Mouse (Mus musculus): ENCODE data around the gene Zbtb20. TPM values are rescaled to one million over a fixed set of nuclear protein-coding genes. Genes with fewer than 3 reads are reported as not detected.

The Zbtb20 gene
- polyA plus RNA-seq, 1 experiment from 2014 or later, result 44.1 TPM

DNA sequence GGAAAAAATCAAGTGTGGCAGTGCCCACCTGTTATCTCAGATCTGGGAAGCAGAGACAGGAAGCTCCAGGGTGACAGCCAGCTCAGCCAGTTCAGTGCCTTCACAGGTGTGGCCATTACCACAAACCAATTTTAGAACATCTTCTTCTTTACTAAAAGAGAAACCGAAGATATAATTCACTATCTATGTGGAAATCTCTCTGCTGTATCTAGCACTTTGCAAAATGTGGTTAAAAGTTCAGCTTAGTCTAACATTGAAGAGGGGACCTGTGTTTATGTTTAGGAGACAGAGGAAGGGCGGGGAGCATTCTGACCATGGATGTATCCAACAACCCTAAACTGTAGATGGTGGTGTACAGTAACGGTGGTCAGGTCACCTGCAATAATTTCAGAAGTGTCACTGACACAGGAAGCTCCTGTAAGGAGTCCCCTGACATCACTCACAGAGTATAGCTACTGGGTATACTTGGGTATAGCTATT, 814.6 kb downstream of the Zbtb20 start:
- Histone ChIP-seq H3K27ac (ENCODE audit: low read depth, low read length) (no peak overlapping the region), H3K36me3 (ENCODE audit: control insufficient read depth, insufficient read depth, low read length) (no peaks in the 10 kb centered on the region), H3K4me2 (ENCODE audit: low read depth) (no peak overlapping the region), H3K27me3 (ENCODE audit: control insufficient read depth, insufficient read depth, low read length) (no peaks in the 10 kb centered on the region), H3K9ac (ENCODE audit: low read length) (no peak overlapping the region), H3K9me3 (ENCODE audit: control insufficient read depth, low read length) (no peaks in the 10 kb centered on the region), H3K4me1 (ENCODE audit: control insufficient read depth, insufficient read depth, low read length) (no peaks in the 10 kb centered on the region), H3K4me3 (ENCODE audit: low read depth, low read length) (no peak overlapping the region)
- WGBS, result 93% methylated on average over 3 of the region's 3 CpGs
- ATAC-seq (ENCODE audit: insufficient read depth, low FRiP score, low TSS enrichment) (no peak), DNase-seq (ENCODE audit: low spot score) (no peak)

DNA sequence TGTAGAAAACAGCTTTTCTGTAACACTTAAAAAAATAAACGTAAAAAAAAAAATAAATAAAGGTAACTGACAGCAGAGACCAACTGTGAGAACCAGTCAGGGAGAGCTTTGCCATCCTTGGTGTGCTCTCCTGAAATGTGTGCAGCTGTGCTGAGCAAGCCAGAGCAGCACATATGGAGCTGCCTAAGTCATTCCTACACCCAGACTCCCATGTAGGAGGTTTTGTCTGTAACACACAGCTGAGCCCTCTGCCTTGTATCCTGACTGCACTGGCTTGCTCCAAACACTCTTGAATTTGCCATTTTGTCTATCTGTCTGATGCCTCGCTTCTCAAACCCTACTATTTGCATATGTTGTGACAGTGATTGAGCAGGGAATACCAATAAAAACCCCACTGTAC, 815.2 kb downstream of the Zbtb20 start:
- Histone ChIP-seq H3K9ac (ENCODE audit: low read length) (no peak overlapping the region), H3K36me3 (ENCODE audit: control insufficient read depth, insufficient read depth, low read length) (no peaks in the 10 kb centered on the region), H3K4me1 (ENCODE audit: control insufficient read depth, insufficient read depth, low read length) (no peaks in the 10 kb centered on the region), H3K27me3 (ENCODE audit: control insufficient read depth, insufficient read depth, low read length) (no peaks in the 10 kb centered on the region), H3K9me3 (ENCODE audit: control insufficient read depth, low read length) (no peaks in the 10 kb centered on the region), H3K27ac (ENCODE audit: low read depth, low read length) (no peak overlapping the region), H3K4me2 (ENCODE audit: low read depth) (no peak overlapping the region), H3K4me3 (ENCODE audit: low read depth, low read length) (no peak overlapping the region)
- no peak for DNase-seq (ENCODE audit: low spot score)
- 83% methylated on average over 2 of the region's 2 CpGs for WGBS
- ATAC-seq (ENCODE audit: insufficient read depth, low FRiP score, low TSS enrichment), result no peak

DNA sequence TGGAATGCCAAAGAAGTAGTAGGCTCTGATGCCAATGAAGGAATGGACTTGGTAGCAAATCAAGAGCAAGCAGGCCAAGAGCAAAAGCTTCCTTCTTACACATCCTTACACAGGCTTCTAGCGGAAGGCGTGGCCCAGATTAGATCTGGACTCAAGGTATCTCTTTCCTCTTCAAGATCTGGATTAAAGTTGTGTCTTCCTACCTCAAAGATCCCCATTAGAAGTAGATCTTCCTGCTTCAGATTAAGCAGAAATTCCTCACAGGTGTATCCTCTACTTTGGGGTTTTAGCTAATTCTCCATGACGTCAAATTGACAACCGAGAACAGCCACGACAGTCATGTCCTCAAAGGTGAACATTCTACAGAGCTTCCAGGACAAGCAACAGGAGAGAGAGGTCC, 816.1 kb downstream of the Zbtb20 start:
- H3K4me3 ChIP-seq (ENCODE audit: low read depth, low read length), result no peak overlapping the region
- DNase-seq (ENCODE audit: low spot score), result no peak
- H3K27ac ChIP-seq (ENCODE audit: low read depth, low read length), result no peak overlapping the region
- H3K9ac ChIP-seq (ENCODE audit: low read length), result no peak overlapping the region
- no peak for ATAC-seq (ENCODE audit: insufficient read depth, low FRiP score, low TSS enrichment)
- H3K4me1 ChIP-seq (ENCODE audit: control insufficient read depth, insufficient read depth, low read length), result no peaks in the 10 kb centered on the region
- H3K27me3 ChIP-seq (ENCODE audit: control insufficient read depth, insufficient read depth, low read length), result no peaks in the 10 kb centered on the region
- no peaks in the 10 kb centered on the region for H3K36me3 ChIP-seq (ENCODE audit: control insufficient read depth, insufficient read depth, low read length)
- H3K4me2 ChIP-seq (ENCODE audit: low read depth), result no peak overlapping the region
- H3K9me3 ChIP-seq (ENCODE audit: control insufficient read depth, low read length), result no peaks in the 10 kb centered on the region
- 94% methylated on average over 5 of the region's 5 CpGs for WGBS

MicroRNA genes within 50 kb of the gene (microRNA counts, 519-probe panel; counts per million panel counts)
- microRNA mmu-miR-568, result 171 counts per million, percentile 57 among the panel's probes with 10 or more counts

Small RNA genes lying within 50 kb of the gene (microRNA-seq; reads per million reads assigned to microRNA genes)
- not detected for gene Mir568

Measured in neural tube, embryonic 11.5 days (tissue).